Mouse (Mus musculus) hindbrain, embryonic 14.5 days (tissue): Measurements from ENCODE around the gene Dcun1d4. TPM values are rescaled to one million over a fixed set of nuclear protein-coding genes. Genes with fewer than 3 reads are reported as not detected.

Experiments
- ATAC-seq: fragments of 200-750 bp; cut with Nextera tagmentation; 2 replicates; pipeline ENCODE4 v1.8.0; 2017; ENCODE audit warnings: moderate number of reproducible peaks, mild to moderate bottlenecking, moderate TSS enrichment, moderate library complexity; ENCODE audit not compliant: low FRiP score
- DNase-seq: peaks from one replicate; pipeline ENCODE4 v3.0.0-alpha.2; 2015; ENCODE audit warnings: low spot score
- H3K27ac ChIP-seq: fragments of 300-500 bp; sonication (generic); 2 replicates; pipeline ENCODE4 v1.5.1; 2014; ENCODE audit warnings: mild to moderate bottlenecking, moderate library complexity
- H3K27me3 ChIP-seq: fragments of 300-500 bp; sonication (generic); 2 replicates; pipeline ENCODE4 v1.6.1; 2014; ENCODE audit warnings: mild to moderate bottlenecking, low read length, mixed read lengths; ENCODE audit not compliant: control insufficient read depth, insufficient read depth
- H3K36me3 ChIP-seq: fragments of 300-500 bp; sonication (generic); replicated peaks from 2 replicates; pipeline ENCODE4 v1.6.1; 2014; ENCODE audit not compliant: control insufficient read depth, insufficient read depth
- H3K4me1 ChIP-seq: fragments of 300-500 bp; sonication (generic); replicated peaks from 2 replicates; pipeline ENCODE4 v1.6.1; 2014; ENCODE audit warnings: antibody characterized with exemption, low read length, mixed read lengths; ENCODE audit not compliant: control insufficient read depth, insufficient read depth
- H3K4me2 ChIP-seq: fragments of 300-500 bp; sonication (generic); replicated peaks from 2 replicates; pipeline ENCODE4 v1.6.1; 2014; ENCODE audit warnings: mild to moderate bottlenecking, moderate library complexity
- H3K4me3 ChIP-seq: fragments of 300-500 bp; sonication (generic); replicated peaks from 2 replicates; pipeline ENCODE4 v1.5.1; 2014; ENCODE audit warnings: mild to moderate bottlenecking, low read length
- H3K9ac ChIP-seq: fragments of 300-500 bp; sonication (generic); 2 replicates; pipeline ENCODE4 v1.6.1; 2014
- H3K9me3 ChIP-seq: fragments of 300-500 bp; sonication (generic); 2 replicates; pipeline ENCODE4 v1.6.1; 2016; ENCODE audit warnings: low read length; ENCODE audit not compliant: control insufficient read depth
- WGBS: fragments of 180-500 bp; shearing (Covaris S2); extraction: QIAGEN DNeasy Blood & Tissue Kit; methylation state at CpG from one replicate; pipeline ENCODE4 v1.1.7; 2014; 5-methylcytosine and 5-hydroxymethylcytosine counted together
- polyA plus RNA-seq: library from polyadenylated mRNA; unstranded; fragments of >200 nt; fragmentation: Nextera tagmentation; extraction: Ambion mirVana; gene quantifications from 2 replicates; pipeline ENCODE4 v1.2.1, GENCODE M21; 2014

Dcun1d4 gene
- polyA plus RNA-seq, 1 experiment from 2014 or later, result 61.5 TPM

- no peak overlapping the region for H3K9ac ChIP-seq
- H3K36me3 ChIP-seq, result peaks cover 54% of the 10 kb centered on the region
- no peak overlapping the region for H3K4me2 ChIP-seq
- WGBS, result 95% methylated on average over 11 of the region's 11 CpGs
- ATAC-seq, result no peak
- no peaks in the 10 kb centered on the region for H3K4me1 ChIP-seq
- no peaks in the 10 kb centered on the region for H3K27me3 ChIP-seq
- no peak overlapping the region for H3K27ac ChIP-seq
- no peaks in the 10 kb centered on the region for H3K9me3 ChIP-seq
- H3K4me3 ChIP-seq, result no peak overlapping the region
- no peak for DNase-seq
These were observed 57.9 kb downstream of the Dcun1d4 start for GRCm38 (mm10) chr5:73538586-73539298.

GRCm38 (mm10) chr5:73539848-73540510 is 59.2 kb downstream of the Dcun1d4 start:
- peaks cover 51% of the 10 kb centered on the region for H3K36me3 ChIP-seq
- no peak overlapping the region for H3K9ac ChIP-seq
- H3K27me3 ChIP-seq, result no peaks in the 10 kb centered on the region
- no peak overlapping the region for H3K4me3 ChIP-seq
- peak; percentile 71 for DNase-seq
- no peak overlapping the region for H3K27ac ChIP-seq
- no peak overlapping the region for H3K4me2 ChIP-seq
- no peaks in the 10 kb centered on the region for H3K9me3 ChIP-seq
- H3K4me1 ChIP-seq, result no peaks in the 10 kb centered on the region
- peak; percentile 74; the same call in 1 of the 2 replicates for ATAC-seq
- WGBS, result 60% methylated on average over 6 of the region's 6 CpGs

GRCm38 (mm10) chr5:73540511-73540871 is 59.7 kb downstream of the Dcun1d4 start:
- ATAC-seq, result no peak
- 92% methylated on average over 2 of the region's 2 CpGs for WGBS
- H3K27me3 ChIP-seq, result no peaks in the 10 kb centered on the region
- no peaks in the 10 kb centered on the region for H3K9me3 ChIP-seq
- no peak for DNase-seq
- no peak overlapping the region for H3K9ac ChIP-seq
- H3K4me2 ChIP-seq, result no peak overlapping the region
- H3K36me3 ChIP-seq, result peaks cover 51% of the 10 kb centered on the region
- H3K4me1 ChIP-seq, result no peaks in the 10 kb centered on the region
- H3K4me3 ChIP-seq, result no peak overlapping the region
- no peak overlapping the region for H3K27ac ChIP-seq

- Histone ChIP-seq H3K27me3 (no peaks in the 10 kb centered on the region), H3K36me3 (peaks cover 38% of the 10 kb centered on the region), H3K4me2 (no peak overlapping the region), H3K9me3 (no peaks in the 10 kb centered on the region), H3K27ac (no peak overlapping the region), H3K4me1 (no peaks in the 10 kb centered on the region), H3K4me3 (no peak overlapping the region), H3K9ac (no peak overlapping the region)
- WGBS, result 75% methylated on average over 10 of the region's 10 CpGs
- DNase-seq (no peak), ATAC-seq (no peak)
These were observed 63.4 kb downstream of the Dcun1d4 start for GRCm38 (mm10) chr5:73544111-73544753.

- ATAC-seq (no peak), DNase-seq (no peak)
- Histone ChIP-seq H3K36me3 (peaks cover 43% of the 10 kb centered on the region), H3K4me1 (no peaks in the 10 kb centered on the region), H3K27ac (no peak overlapping the region), H3K9me3 (no peaks in the 10 kb centered on the region), H3K27me3 (no peaks in the 10 kb centered on the region), H3K4me3 (no peak overlapping the region), H3K4me2 (no peak overlapping the region), H3K9ac (no peak overlapping the region)
- 59% methylated on average over 6 of the region's 6 CpGs for WGBS
These were observed 64.8 kb downstream of the Dcun1d4 start for GRCm38 (mm10) chr5:73545641-73546040.

GRCm38 (mm10) chr5:73547252-73547651 is 66.5 kb downstream of the Dcun1d4 start:
- H3K27me3 ChIP-seq, result no peaks in the 10 kb centered on the region
- DNase-seq (no peak), ATAC-seq (no peak)
- no peak overlapping the region for H3K9ac ChIP-seq
- 89% methylated on average over 7 of the region's 7 CpGs for WGBS
- no peak overlapping the region for H3K27ac ChIP-seq
- H3K4me3 ChIP-seq, result no peak overlapping the region
- H3K4me1 ChIP-seq, result no peaks in the 10 kb centered on the region
- H3K4me2 ChIP-seq, result no peak overlapping the region
- H3K9me3 ChIP-seq, result no peaks in the 10 kb centered on the region
- H3K36me3 ChIP-seq, result peaks cover 39% of the 10 kb centered on the region

- H3K36me3 ChIP-seq, result peaks cover 42% of the 10 kb centered on the region
- 87% methylated on average over 7 of the region's 7 CpGs for WGBS
- H3K9me3 ChIP-seq, result no peaks in the 10 kb centered on the region
- no peak for DNase-seq
- H3K27ac ChIP-seq, result no peak overlapping the region
- H3K4me1 ChIP-seq, result no peaks in the 10 kb centered on the region
- no peak overlapping the region for H3K9ac ChIP-seq
- H3K4me2 ChIP-seq, result no peak overlapping the region
- no peaks in the 10 kb centered on the region for H3K27me3 ChIP-seq
- H3K4me3 ChIP-seq, result no peak overlapping the region
- no peak for ATAC-seq
These were observed 67.4 kb downstream of the Dcun1d4 start for GRCm38 (mm10) chr5:73548237-73548636.

- no peak for ATAC-seq
- no peaks in the 10 kb centered on the region for H3K9me3 ChIP-seq
- peaks cover 44% of the 10 kb centered on the region for H3K36me3 ChIP-seq
- WGBS, result 95% methylated on average over 1 of the region's 1 CpGs
- H3K4me2 ChIP-seq, result no peak overlapping the region
- no peak overlapping the region for H3K4me3 ChIP-seq
- no peaks in the 10 kb centered on the region for H3K27me3 ChIP-seq
- no peak overlapping the region for H3K9ac ChIP-seq
- DNase-seq, result no peak
- no peak overlapping the region for H3K27ac ChIP-seq
- no peaks in the 10 kb centered on the region for H3K4me1 ChIP-seq
These were observed 68.0 kb downstream of the Dcun1d4 start for GRCm38 (mm10) chr5:73548838-73549237.

GRCm38 (mm10) chr5:73551836-73552235 is 71.0 kb downstream of the Dcun1d4 start:
- ATAC-seq (no peak), DNase-seq (no peak)
- Histone ChIP-seq H3K9me3 (no peaks in the 10 kb centered on the region), H3K27me3 (no peaks in the 10 kb centered on the region), H3K27ac (no peak overlapping the region), H3K9ac (no peak overlapping the region), H3K36me3 (peaks cover 33% of the 10 kb centered on the region), H3K4me3 (no peak overlapping the region), H3K4me1 (no peaks in the 10 kb centered on the region), H3K4me2 (no peak overlapping the region)
- 87% methylated on average over 5 of the region's 5 CpGs for WGBS
